Mouse (Mus musculus): ENCODE results near the gene Pml. TPM values are rescaled to one million over a fixed set of nuclear protein-coding genes. Genes with fewer than 3 reads are reported as not detected.

Pml gene
- total and polyA plus RNA-seq, 2 experiments from 2014 or later: 4.8 to 11.4 TPM

DNA sequence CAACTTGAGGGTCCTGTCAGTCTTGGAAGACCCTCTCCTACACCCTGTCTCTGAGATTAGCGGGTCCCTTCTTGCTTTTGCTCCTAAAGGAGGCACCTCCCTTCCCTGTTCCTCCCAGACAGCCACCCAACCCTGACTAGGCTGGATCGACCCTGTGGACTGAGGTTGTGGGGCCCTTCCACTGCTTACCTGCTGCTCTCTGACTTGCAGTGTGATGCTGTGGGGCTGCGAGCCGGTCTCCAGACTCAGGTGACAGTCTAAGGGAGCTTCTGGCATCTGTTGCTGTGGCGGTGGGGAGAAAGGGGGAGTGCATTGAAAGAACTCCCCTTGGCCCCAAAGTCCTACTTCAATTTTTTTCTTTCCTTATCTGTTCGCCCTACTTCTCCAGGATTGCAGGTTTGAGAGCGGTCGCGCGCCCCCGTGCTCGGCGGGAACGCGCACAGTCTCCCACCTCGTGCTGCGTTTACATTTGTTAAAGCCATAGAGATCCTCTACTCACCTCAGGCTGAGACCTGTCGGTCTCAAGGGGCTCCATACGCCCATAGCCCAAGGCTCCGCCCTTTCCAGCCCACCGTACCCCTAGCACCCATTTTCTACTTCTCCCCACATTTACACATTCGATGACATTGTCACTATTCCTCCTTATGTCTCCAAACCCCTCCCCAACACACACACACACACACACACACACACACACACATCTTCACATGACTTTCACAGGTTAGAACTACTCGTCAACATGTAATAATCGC is 48.3 kb downstream of the Pml start:
- H3K27me3 ChIP-seq (ENCODE audit: insufficient read depth, low read length): peaks cover 49% of the 10 kb centered on the region
- ATAC-seq: no peak
- WGBS: 2% methylated on average over 24 of the region's 24 CpGs

DNA sequence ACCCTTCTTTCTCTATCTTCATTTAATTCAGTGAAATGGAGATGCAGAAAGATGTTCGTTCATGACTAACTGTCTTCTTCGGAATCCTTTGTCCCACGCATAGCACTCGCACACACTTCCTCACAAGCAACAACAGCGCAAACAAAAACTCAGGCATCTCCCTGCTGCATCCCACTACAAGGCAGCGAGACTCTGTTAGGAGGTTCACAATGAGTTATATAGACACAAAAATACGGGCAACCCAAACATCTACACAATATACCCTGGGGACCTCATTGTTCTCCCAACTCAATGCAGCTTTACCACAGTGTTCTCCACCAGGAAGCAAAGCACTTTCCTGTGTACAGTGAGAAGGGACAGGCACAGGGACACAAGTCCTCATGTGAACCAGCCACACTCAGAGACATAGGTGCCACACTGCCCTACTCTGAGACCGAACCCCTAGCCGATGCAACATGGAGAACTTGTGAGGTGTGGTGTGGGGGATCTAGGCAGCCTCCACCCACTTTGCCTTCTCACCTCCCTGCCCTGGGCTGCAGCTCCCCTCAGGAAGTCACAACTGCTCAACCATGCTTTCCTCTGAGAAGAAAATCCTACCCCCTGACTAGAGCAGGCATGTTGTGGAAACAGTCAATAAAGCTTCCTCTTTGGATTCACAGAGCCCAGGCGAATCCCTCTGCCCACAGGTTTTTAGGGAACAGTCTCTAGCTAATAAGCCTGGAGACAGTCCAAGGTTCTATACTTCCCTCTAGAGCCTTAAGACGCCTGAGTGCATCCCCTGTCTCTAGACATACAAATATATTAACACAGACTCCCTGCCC is 49.1 kb downstream of the Pml start:
- no peak for ATAC-seq
- no peak for DNase-seq (ENCODE audit: low spot score)

More for the DNA sequence above, 48.3 kb downstream of the Pml start:
- DNase-seq (ENCODE audit: low spot score): peak; percentile 34
- H3K36me3 ChIP-seq (ENCODE audit: insufficient read depth, low read length): no peaks in the 10 kb centered on the region
- no peaks in the 10 kb centered on the region for H3K9me3 ChIP-seq (ENCODE audit: low read length)
- TF ChIP-seq CTCF (IDR thresholded peaks at IDR 0.05; ENCODE audit: low read depth): no peak
- peak overlapping the region; percentile 78 for H3K27ac ChIP-seq
- peaks cover 15% of the 10 kb centered on the region; the same call in 1 of the 2 replicates for H3K4me1 ChIP-seq (ENCODE audit: insufficient read depth, low read length)
- peak overlapping the region; percentile 33 for H3K4me3 ChIP-seq (ENCODE audit: low read length)
- H3K4me2 ChIP-seq (ENCODE audit: low read depth, low read length): peak overlapping the region; percentile 49
- H3K9ac ChIP-seq (replicated peaks; ENCODE audit: low read length): peak overlapping the region; percentile 44

DNA sequence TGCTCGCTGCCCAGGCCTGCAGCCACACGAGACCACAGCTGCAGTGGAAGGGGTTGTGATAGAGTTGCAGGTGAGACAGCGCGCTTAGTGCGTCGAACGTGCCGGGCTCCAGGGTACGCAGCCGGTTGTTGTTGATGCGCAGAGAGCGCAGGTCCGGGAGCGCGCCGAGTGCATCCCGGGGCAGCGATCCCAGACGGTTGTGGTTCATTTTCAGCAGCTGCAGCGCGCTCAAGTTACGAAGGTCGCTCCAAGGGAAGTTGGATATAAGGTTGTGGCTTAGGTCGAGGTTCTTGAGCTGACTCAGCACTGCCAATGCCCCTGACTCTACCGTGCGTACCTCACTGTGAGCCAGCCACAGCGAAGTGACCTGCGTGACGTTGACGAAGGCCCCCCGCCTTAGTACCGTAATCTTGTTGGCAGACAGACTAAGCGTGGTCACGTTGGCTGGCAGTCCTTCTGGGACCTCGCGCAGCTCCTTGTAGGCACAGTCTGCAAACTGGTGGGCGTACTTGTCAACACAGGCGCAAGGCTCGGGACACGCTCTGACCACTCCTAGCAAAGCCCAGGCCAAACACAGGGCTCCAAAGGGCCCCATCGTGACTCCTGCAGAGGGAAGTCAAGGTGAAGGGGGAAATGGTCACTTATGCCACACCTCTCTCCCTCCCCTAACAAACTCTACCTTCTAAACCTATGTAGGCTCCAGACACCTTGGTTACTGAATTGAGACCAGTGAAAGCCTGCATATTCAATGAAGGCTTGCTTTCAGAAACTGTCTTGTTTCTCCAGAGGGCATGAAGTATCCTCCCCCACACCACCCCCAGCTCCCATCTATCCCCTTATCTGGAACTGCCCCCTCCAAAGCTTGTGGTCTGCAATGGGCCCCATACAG is 50.0 kb downstream of the Pml start:
- peaks cover 15% of the 10 kb centered on the region; the same call in 1 of the 2 replicates for H3K4me1 ChIP-seq (ENCODE audit: insufficient read depth, low read length)
- peaks cover 54% of the 10 kb centered on the region for H3K27me3 ChIP-seq (ENCODE audit: insufficient read depth, low read length)
- WGBS: 1% methylated on average over 41 of the region's 41 CpGs
- H3K36me3 ChIP-seq (ENCODE audit: insufficient read depth, low read length): no peaks in the 10 kb centered on the region
- DNase-seq (ENCODE audit: low spot score) (peak; percentile 44), ATAC-seq (no peak)
- H3K9ac ChIP-seq (replicated peaks; ENCODE audit: low read length): peak overlapping the region; percentile 46; the same call in 1 of the 2 replicates
- H3K27ac ChIP-seq: peak overlapping the region; percentile 78
- TF ChIP-seq CTCF (IDR thresholded peaks at IDR 0.05; ENCODE audit: low read depth): no peak
- no peaks in the 10 kb centered on the region for H3K9me3 ChIP-seq (ENCODE audit: low read length)
- peak overlapping the region; percentile 33 for H3K4me3 ChIP-seq (ENCODE audit: low read length)
- peak overlapping the region; percentile 49 for H3K4me2 ChIP-seq (ENCODE audit: low read depth, low read length)

More for the DNA sequence above, 49.1 kb downstream of the Pml start:
- Histone ChIP-seq H3K36me3 (ENCODE audit: insufficient read depth, low read length) (no peaks in the 10 kb centered on the region), H3K9me3 (ENCODE audit: low read length) (no peaks in the 10 kb centered on the region), H3K27me3 (ENCODE audit: insufficient read depth, low read length) (peaks cover 54% of the 10 kb centered on the region), H3K4me2 (ENCODE audit: low read depth, low read length) (peak overlapping the region; percentile 49), H3K27ac (peak overlapping the region; percentile 78), H3K4me3 (ENCODE audit: low read length) (peak overlapping the region; percentile 33), H3K9ac (replicated peaks; ENCODE audit: low read length) (peak overlapping the region; percentile 44), H3K4me1 (ENCODE audit: insufficient read depth, low read length) (peaks cover 15% of the 10 kb centered on the region; the same call in 1 of the 2 replicates)
- WGBS: 13% methylated on average over 11 of the region's 11 CpGs
- TF ChIP-seq CTCF (IDR thresholded peaks at IDR 0.05; ENCODE audit: low read depth): no peak

DNA sequence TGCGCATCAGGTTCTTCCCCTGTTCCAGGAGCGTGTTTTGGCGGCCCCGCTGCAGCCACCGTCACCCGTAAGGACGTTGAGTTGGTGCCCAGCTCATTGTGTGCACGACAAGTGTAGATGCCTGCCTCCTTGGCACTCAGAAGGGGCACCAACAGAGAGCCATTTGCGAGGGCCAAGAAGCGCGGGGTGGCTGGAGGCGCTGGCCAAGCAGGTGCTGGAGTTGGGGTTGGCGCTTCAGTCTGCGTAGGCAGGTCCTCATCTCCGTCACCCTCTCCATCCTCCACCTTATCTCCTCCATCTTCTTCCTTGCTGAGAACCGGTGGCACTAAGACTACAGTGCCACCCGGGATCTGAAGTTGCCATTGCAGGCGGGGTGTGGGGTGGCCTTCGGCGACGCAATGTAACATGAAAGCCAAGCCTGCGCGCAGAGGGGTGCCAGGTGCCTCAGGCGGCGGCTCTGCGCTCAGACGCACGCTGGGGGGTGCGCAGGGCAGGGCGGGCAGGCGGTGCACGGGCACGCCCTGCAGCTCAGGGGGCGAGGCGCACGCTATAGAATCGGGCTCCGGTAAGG is 50.7 kb downstream of the Pml start:
- peak; percentile 38 for DNase-seq (ENCODE audit: low spot score)
- Histone ChIP-seq H3K27me3 (ENCODE audit: insufficient read depth, low read length) (peaks cover 54% of the 10 kb centered on the region), H3K9me3 (ENCODE audit: low read length) (no peaks in the 10 kb centered on the region), H3K4me3 (ENCODE audit: low read length) (peak overlapping the region; percentile 33), H3K4me2 (ENCODE audit: low read depth, low read length) (peak overlapping the region; percentile 49), H3K36me3 (ENCODE audit: insufficient read depth, low read length) (no peaks in the 10 kb centered on the region), H3K4me1 (ENCODE audit: insufficient read depth, low read length) (peaks cover 15% of the 10 kb centered on the region; the same call in 1 of the 2 replicates), H3K27ac (peak overlapping the region; percentile 78), H3K9ac (replicated peaks; ENCODE audit: low read length) (peak overlapping the region; percentile 46; the same call in 1 of the 2 replicates)
- no peak for TF ChIP-seq CTCF (IDR thresholded peaks at IDR 0.05; ENCODE audit: low read depth)
- WGBS: 2% methylated on average over 38 of the region's 38 CpGs
- ATAC-seq: 0 out of 2 replicates have a peak, but pooled peaks have one; percentile 6

DNA sequence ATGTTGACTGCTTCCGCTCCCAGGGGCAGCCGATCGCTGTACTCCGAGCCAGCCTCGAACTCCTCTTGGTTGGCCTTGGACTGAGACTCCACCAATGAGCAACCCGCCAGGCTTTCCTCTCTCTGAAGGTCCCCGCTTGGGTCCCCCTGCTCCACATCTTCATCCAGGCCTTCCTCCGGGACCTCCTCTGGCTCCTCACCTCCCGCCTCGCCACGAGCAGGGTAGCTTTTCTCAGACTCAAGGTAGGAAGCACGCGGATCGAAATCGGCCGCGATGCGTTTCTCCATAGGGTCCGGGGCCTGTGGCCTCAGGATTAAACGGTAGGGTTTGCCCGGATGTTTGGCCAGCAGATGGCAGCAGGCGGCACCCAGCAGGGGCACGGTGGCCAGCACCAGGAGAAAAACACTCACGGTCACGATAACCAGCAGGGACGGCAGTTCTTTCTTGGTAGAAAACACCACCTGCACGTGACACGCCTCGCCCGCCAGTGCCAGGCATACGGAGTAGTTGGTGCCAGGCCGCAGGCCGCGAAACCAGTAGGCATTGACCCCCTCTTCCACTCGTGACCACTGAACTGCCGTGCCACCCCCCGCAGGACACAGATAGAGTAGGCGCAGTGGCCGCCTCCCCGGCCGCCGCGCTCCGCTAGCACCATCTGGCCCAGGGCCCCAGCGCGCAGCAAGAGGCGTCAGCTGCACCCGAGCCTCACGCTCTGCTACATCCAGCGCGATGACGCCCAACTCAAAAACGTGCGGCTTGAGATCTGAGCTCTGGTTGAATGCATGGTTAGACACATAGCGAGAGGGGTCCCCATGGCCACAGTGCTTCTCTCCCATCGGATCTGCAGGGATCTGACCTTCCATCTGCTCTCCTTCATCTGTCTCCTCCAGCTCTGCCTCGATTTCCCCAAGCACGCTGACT is 51.5 kb downstream of the Pml start:
- Histone ChIP-seq H3K4me3 (ENCODE audit: low read length) (peak overlapping the region; percentile 33), H3K9me3 (ENCODE audit: low read length) (no peaks in the 10 kb centered on the region), H3K4me1 (ENCODE audit: insufficient read depth, low read length) (peaks cover 15% of the 10 kb centered on the region; the same call in 1 of the 2 replicates), H3K4me2 (ENCODE audit: low read depth, low read length) (peak overlapping the region; percentile 49), H3K27ac (peak overlapping the region; percentile 78), H3K9ac (replicated peaks; ENCODE audit: low read length) (peak overlapping the region; percentile 30), H3K27me3 (ENCODE audit: insufficient read depth, low read length) (peaks cover 46% of the 10 kb centered on the region), H3K36me3 (ENCODE audit: insufficient read depth, low read length) (no peaks in the 10 kb centered on the region)
- TF ChIP-seq CTCF (IDR thresholded peaks at IDR 0.05; ENCODE audit: low read depth): peak; percentile 71
- under 1% methylated on average over 57 of the region's 58 CpGs for WGBS
- peak; percentile 68 for DNase-seq (ENCODE audit: low spot score)
- ATAC-seq: peak; percentile 30

Measured in hindbrain, postnatal 0 days (tissue).